Mouse (Mus musculus) neural tube, embryonic 11.5 days (tissue): ENCODE results near the gene Rela. TPM values are rescaled to one million over a fixed set of nuclear protein-coding genes. Genes with fewer than 3 reads are reported as not detected.

Source experiments
- ATAC-seq: fragments of 200-750 bp; cut with Nextera tagmentation; 2 replicates; pipeline ENCODE4 v1.8.0; 2017; ENCODE audit warnings: moderate number of reproducible peaks, mild to moderate bottlenecking, moderate TSS enrichment, moderate library complexity; ENCODE audit not compliant: insufficient read depth, low FRiP score, low TSS enrichment
- DNase-seq: peaks from one replicate; pipeline ENCODE4 v3.0.0-alpha.2; 2015; ENCODE audit warnings: low spot score
- H3K27ac ChIP-seq: fragments of 300-500 bp; sonication (generic); 2 replicates; pipeline ENCODE4 v1.5.1; 2014; ENCODE audit warnings: low read depth, mild to moderate bottlenecking, low read length
- H3K27me3 ChIP-seq: fragments of 300-500 bp; sonication (generic); 2 replicates; pipeline ENCODE4 v1.6.1; 2014; ENCODE audit warnings: mild to moderate bottlenecking, low read length, mixed read lengths; ENCODE audit not compliant: control insufficient read depth, insufficient read depth
- H3K36me3 ChIP-seq: fragments of 300-500 bp; sonication (generic); 2 replicates; pipeline ENCODE4 v1.6.1; 2014; ENCODE audit warnings: mild to moderate bottlenecking, low read length, moderate library complexity, mixed read lengths; ENCODE audit not compliant: control insufficient read depth, insufficient read depth
- H3K4me1 ChIP-seq: fragments of 300-500 bp; sonication (generic); 2 replicates; pipeline ENCODE4 v1.6.1; 2014; ENCODE audit warnings: low read length, mixed read lengths; ENCODE audit not compliant: control insufficient read depth, insufficient read depth
- H3K4me2 ChIP-seq: fragments of 300-500 bp; sonication (generic); 2 replicates; pipeline ENCODE4 v1.6.1; 2014; ENCODE audit warnings: low read depth, mild to moderate bottlenecking, moderate library complexity
- H3K4me3 ChIP-seq: fragments of 300-500 bp; sonication (generic); 2 replicates; pipeline ENCODE4 v1.5.1; 2014; ENCODE audit warnings: low read depth, low read length
- H3K9ac ChIP-seq: fragments of 300-500 bp; sonication (generic); 2 replicates; pipeline ENCODE4 v1.6.1; 2014; ENCODE audit warnings: mild to moderate bottlenecking, low read length
- H3K9me3 ChIP-seq: fragments of 300-500 bp; sonication (generic); 2 replicates; pipeline ENCODE4 v1.6.1; 2016; ENCODE audit warnings: low read length; ENCODE audit not compliant: control insufficient read depth
- WGBS: fragments of 180-500 bp; shearing (Covaris S2); extraction: QIAGEN DNeasy Blood & Tissue Kit; methylation state at CpG from one replicate; pipeline ENCODE4 v1.1.7; 2014; 5-methylcytosine and 5-hydroxymethylcytosine counted together
- polyA plus RNA-seq: library from polyadenylated mRNA; unstranded; fragments of >200 nt; fragmentation: Nextera tagmentation; extraction: Ambion mirVana; gene quantifications from 2 replicates; pipeline ENCODE4 v1.2.1, GENCODE M21; 2014

Gene Rela
- polyA plus RNA-seq, 1 experiment from 2014 or later: 32.5 TPM

- H3K4me3 ChIP-seq: peak overlapping the region; percentile 79
- H3K9ac ChIP-seq: peak overlapping the region; percentile 67
- H3K4me2 ChIP-seq: peak overlapping the region; percentile 99
- H3K27me3 ChIP-seq: no peaks in the 10 kb centered on the region
- H3K27ac ChIP-seq: peak overlapping the region; percentile 72
- no peaks in the 10 kb centered on the region for H3K9me3 ChIP-seq
- WGBS: 24% methylated on average over 9 of the region's 9 CpGs
- DNase-seq (no peak), ATAC-seq (no peak; the same call in 1 of the 2 replicates)
- peaks cover 31% of the 10 kb centered on the region for H3K4me1 ChIP-seq
- peaks cover 27% of the 10 kb centered on the region for H3K36me3 ChIP-seq
These were observed 50.5 kb downstream of the Rela start for GRCm38 (mm10) chr19:5687738-5688137.

DNA sequence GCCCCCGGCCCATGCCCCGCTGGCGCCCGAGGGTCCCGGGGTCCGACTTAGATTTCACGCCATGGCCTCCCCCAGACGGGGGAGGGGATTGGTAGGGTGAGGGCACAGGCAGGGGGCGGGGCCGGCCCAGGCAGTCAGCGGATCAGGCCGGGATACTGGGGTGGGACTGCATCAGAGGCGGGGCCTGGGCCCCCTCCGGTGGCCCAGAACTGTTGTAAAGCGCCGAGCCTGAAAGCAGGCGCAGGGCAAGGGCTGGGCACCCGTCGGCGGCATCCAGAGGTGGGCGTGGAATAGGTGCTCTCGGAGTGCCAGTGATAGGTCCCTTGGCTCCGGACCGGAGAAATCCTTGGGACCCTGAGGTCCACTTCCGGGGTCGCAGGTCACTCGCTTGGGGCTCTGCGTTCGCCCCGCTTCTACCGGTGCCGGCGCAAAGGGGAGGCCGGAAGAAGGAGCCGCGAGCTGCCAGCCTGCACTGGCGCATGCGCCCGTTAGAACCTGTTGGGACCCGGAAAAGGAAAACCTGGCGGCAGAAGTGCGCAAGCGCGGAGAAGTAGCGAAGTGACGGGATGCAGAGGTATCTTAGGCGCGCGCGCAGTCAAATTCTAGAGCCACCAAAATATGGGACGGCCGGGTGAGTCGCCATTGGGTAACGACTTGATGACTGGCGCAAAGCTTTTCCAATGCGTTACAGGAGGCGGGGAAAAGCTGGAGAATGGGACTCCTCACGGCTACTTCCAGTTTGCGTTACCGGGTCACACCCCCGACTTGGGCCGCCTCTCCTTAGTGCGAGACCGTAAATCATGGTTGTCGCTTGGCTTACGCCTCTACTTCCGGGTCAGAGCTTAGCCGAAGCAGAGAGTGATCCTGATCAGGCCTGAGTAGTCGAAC is 51.2 kb downstream of the Rela start, which contains the start of the genes Map3k11 and Pcnx3:
Map3k11 (plus strand) TSS at position 543 of the 888 bp plus-strand sequence.
Pcnx3 (minus strand) TSS at position 709 of the 888 bp plus-strand sequence.
- DNase-seq (peak; percentile 97), ATAC-seq (peak; percentile 94)
- peaks cover 21% of the 10 kb centered on the region for H3K36me3 ChIP-seq
- peak within 1 kb of the TSS; percentile 99 for H3K4me2 ChIP-seq
- peak within 1 kb of the TSS; percentile 80 for H3K9ac ChIP-seq
- under 1% methylated on average over 64 of the region's 69 CpGs for WGBS
- peaks cover 31% of the 10 kb centered on the region for H3K4me1 ChIP-seq
- peak within 1 kb of the TSS; percentile 78 for H3K27ac ChIP-seq
- H3K4me3 ChIP-seq: peak within 1 kb of the TSS; percentile 79
- H3K9me3 ChIP-seq: no peaks in the 10 kb centered on the region
- H3K27me3 ChIP-seq: no peaks in the 10 kb centered on the region

- Histone ChIP-seq H3K36me3 (peaks cover 17% of the 10 kb centered on the region), H3K9me3 (no peaks in the 10 kb centered on the region), H3K27ac (peak overlapping the region; percentile 78; the same call in 1 of the 2 replicates), H3K4me1 (peaks cover 31% of the 10 kb centered on the region), H3K27me3 (no peaks in the 10 kb centered on the region), H3K9ac (peak overlapping the region; percentile 80), H3K4me3 (peak overlapping the region; percentile 79), H3K4me2 (peak overlapping the region; percentile 99)
- 1% methylated on average over 7 of the region's 7 CpGs for WGBS
- DNase-seq: no peak
- ATAC-seq: no peak
These were observed 51.8 kb downstream of the Rela start for GRCm38 (mm10) chr19:5689088-5689428.

DNA sequence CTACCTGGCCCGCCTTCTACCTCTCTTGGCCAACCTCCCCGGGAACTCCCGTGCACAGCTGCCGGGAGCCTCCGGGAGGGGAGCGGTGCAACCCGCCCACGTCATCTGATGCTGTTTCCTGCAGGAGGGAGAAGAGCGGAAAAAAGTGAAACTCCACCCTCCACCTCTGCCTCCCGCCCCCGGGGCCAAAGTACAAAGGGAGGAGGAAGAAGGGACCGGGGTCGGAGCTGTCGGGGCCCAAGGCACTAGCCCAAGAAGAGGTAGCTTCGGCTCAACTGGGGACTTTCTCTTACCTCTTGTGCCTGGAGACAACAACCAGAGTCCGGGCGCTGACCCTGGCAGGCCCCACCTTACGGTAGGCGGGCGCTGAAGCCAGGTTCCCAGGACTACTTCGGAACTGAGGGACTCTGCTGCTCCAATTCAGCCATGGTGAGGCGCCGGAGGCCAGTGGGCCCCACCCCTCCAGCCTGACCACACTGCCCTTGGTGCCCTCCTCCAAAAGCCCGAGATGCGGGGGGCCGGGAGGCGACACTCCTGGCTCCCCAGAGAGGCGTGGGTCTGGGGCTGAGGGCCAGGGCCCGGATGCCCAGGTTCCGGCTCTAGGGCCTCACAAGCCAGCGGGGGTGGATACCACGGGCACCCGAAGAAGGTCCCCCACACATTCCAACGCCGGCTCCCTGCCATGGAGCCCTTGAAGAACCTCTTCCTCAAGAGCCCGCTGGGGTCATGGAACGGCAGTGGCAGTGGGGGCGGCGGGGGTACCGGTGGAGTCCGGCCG is 52.5 kb downstream of the Rela start:
- peak; percentile 76 for DNase-seq
- Histone ChIP-seq H3K9me3 (no peaks in the 10 kb centered on the region), H3K36me3 (peaks cover 12% of the 10 kb centered on the region), H3K4me2 (peak overlapping the region; percentile 99), H3K4me1 (peaks cover 31% of the 10 kb centered on the region), H3K27ac (peak overlapping the region; percentile 78), H3K27me3 (no peaks in the 10 kb centered on the region), H3K9ac (peak overlapping the region; percentile 80), H3K4me3 (peak overlapping the region; percentile 79)
- ATAC-seq: 0 out of 2 replicates have a peak, but pooled peaks have one; percentile 17
- 11% methylated on average over 42 of the region's 42 CpGs for WGBS

DNA sequence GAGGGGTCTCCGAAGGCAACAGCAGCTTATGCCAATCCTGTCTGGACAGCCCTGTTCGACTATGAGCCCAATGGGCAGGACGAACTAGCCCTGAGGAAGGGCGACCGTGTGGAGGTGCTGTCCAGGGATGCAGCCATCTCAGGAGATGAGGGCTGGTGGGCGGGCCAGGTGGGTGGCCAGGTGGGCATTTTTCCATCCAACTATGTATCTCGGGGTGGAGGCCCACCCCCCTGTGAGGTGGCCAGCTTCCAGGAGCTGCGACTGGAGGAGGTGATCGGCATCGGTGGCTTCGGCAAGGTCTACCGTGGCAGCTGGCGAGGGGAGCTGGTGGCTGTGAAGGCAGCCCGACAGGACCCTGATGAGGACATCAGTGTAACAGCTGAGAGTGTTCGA is 53.1 kb downstream of the Rela start:
- DNase-seq (no peak), ATAC-seq (no peak)
- WGBS: 76% methylated on average over 15 of the region's 15 CpGs
- Histone ChIP-seq H3K27me3 (no peaks in the 10 kb centered on the region), H3K4me3 (peak overlapping the region; percentile 79), H3K9ac (peak overlapping the region; percentile 80), H3K36me3 (peaks cover 6% of the 10 kb centered on the region), H3K27ac (peak overlapping the region; percentile 78), H3K4me2 (peak overlapping the region; percentile 99), H3K9me3 (no peaks in the 10 kb centered on the region), H3K4me1 (peaks cover 34% of the 10 kb centered on the region)

GRCm38 (mm10) chr19:5691601-5692000 is 54.3 kb downstream of the Rela start:
- Histone ChIP-seq H3K4me2 (peak overlapping the region; percentile 99), H3K36me3 (peaks cover 4% of the 10 kb centered on the region), H3K9ac (peak overlapping the region; percentile 54), H3K9me3 (no peaks in the 10 kb centered on the region), H3K4me3 (peak overlapping the region; percentile 12), H3K27ac (0 out of 2 replicates have a peak overlapping the region, but pooled peaks have one; percentile 14), H3K27me3 (no peaks in the 10 kb centered on the region), H3K4me1 (peaks cover 34% of the 10 kb centered on the region)
- ATAC-seq (no peak), DNase-seq (no peak)
- WGBS: 89% methylated on average over 5 of the region's 5 CpGs

GRCm38 (mm10) chr19:5692086-5692912 is 55.0 kb downstream of the Rela start:
- Histone ChIP-seq H3K4me3 (peak overlapping the region; percentile 12), H3K27ac (no peak overlapping the region), H3K4me1 (peaks cover 32% of the 10 kb centered on the region), H3K9me3 (no peaks in the 10 kb centered on the region), H3K4me2 (peak overlapping the region; percentile 99), H3K36me3 (peaks cover 7% of the 10 kb centered on the region), H3K9ac (peak overlapping the region; percentile 54), H3K27me3 (no peaks in the 10 kb centered on the region)
- DNase-seq (no peak), ATAC-seq (no peak)
- WGBS: 77% methylated on average over 10 of the region's 10 CpGs

DNA sequence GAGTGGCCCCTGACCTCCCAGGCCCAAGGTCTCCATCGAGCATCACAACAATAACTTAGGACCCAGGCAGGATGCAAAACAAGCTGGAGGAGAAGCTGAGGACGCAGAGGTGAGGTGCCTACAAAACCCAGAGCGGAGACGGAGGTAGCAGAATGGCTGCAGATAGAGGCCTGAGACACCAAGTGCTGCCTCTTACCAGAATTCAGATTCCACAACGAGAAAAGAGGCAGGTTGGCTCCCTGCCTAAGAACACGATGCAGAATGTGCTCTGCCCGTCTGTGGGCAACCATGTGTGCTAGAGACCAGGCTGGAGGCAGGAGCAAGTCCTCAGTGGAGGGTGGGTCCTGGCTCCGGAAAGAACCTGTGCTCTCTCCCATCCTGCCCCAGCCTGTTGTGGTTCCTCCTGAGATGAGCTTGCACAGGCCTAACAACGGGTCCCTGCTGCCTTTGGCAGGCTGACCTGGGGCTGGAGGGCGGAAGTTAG is 55.7 kb downstream of the Rela start:
- WGBS: 85% methylated on average over 10 of the region's 10 CpGs
- H3K4me2 ChIP-seq: peak overlapping the region; percentile 99
- no peak for ATAC-seq
- DNase-seq: no peak
- H3K4me1 ChIP-seq: peaks cover 27% of the 10 kb centered on the region
- H3K4me3 ChIP-seq: no peak overlapping the region
- no peak overlapping the region; the same call in 1 of the 2 replicates for H3K27ac ChIP-seq
- H3K36me3 ChIP-seq: peaks cover 10% of the 10 kb centered on the region
- no peak overlapping the region; the same call in 1 of the 2 replicates for H3K9ac ChIP-seq
- H3K27me3 ChIP-seq: no peaks in the 10 kb centered on the region
- no peaks in the 10 kb centered on the region for H3K9me3 ChIP-seq
